Mouse (Mus musculus) right cerebral cortex, postnatal 4 days (tissue): ENCODE data around the gene Gm45194.

Experiments used
- DNase-seq: peaks from one replicate; pipeline ENCODE4 v3.0.0-alpha.2; 2022

The Gm45194 gene

GRCm38 (mm10) chrX:111891089-111891488, at the start of gene Gm45194:
Gene Gm45194 (plus strand): TSS chrX:111891389.
- DNase-seq = no peak

GRCm38 (mm10) chrX:111855878-111856277, 35.3 kb upstream of the Gm45194 start:
- no peak for DNase-seq

GRCm38 (mm10) chrX:111881251-111881650, 9.9 kb upstream of the Gm45194 start:
- DNase-seq = no peak

- DNase-seq = peak; percentile 4
Measured at GRCm38 (mm10) chrX:111894321-111895050, 3.3 kb downstream of the Gm45194 start.

- DNase-seq = peak; percentile 1
Measured at GRCm38 (mm10) chrX:111895084-111895779, 4.0 kb downstream of the Gm45194 start.

GRCm38 (mm10) chrX:111917422-111917821, 26.2 kb downstream of the Gm45194 start:
- DNase-seq = no peak

- no peak for DNase-seq
Measured at GRCm38 (mm10) chrX:111960909-111961308, 69.7 kb downstream of the Gm45194 start.

GRCm38 (mm10) chrX:111999661-112000060, 108.5 kb downstream of the Gm45194 start:
- DNase-seq = no peak

- no peak for DNase-seq
Measured at GRCm38 (mm10) chrX:112010707-112011106, 119.5 kb downstream of the Gm45194 start, which contains the start of gene Tex16. Gene Tex16 (plus strand): TSS chrX:112011007.

- no peak for DNase-seq
Measured at GRCm38 (mm10) chrX:112238749-112239148, 347.6 kb downstream of the Gm45194 start, which contains the start of gene 4933403O08Rik. Gene 4933403O08Rik (plus strand): TSS chrX:112239049.

GRCm38 (mm10) chrX:112242916-112243315, 351.7 kb downstream of the Gm45194 start:
- DNase-seq = no peak

- peak; percentile 3 for DNase-seq
Measured at GRCm38 (mm10) chrX:112255513-112255912, 364.3 kb downstream of the Gm45194 start.

- DNase-seq = no peak
Measured at GRCm38 (mm10) chrX:112273550-112273949, 382.4 kb downstream of the Gm45194 start.
